Mouse (Mus musculus): ENCODE results near the gene Lzts2. TPM values are rescaled to one million over a fixed set of nuclear protein-coding genes. Genes with fewer than 3 reads are reported as not detected.

Lzts2 gene
- polyA plus RNA-seq, 1 experiment from 2014 or later, result 68.9 TPM

DNA sequence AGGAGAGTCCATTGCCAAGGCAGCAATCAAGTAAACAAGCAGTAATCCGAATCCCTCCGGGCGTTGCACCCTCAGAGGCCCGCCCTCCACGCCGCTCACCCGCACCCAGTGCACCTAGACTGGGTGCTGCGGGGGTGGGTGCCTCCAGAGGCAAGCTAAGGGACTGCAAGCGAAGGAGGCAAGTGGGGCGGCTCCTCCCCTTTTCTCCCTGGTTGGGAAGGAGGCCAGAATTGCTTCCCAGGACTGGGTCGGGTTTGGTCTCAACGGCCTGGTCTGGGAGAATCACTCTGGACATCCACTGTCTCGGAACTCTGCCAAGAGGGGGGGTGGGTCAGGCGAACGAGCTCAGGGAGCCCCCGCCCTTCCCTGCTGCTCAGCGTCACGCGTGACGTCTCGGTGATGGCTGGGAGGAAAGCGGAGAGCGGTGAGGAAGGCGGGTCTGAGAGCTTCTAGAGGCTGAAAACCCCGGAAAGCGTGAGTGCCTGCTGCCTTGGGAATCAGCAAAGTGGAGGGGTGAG, 33.3 kb downstream of the Lzts2 start, which contains the start of gene Sfxn3:
Gene Sfxn3 (plus strand): TSS at position 87 of the 518 bp plus-strand sequence.
- Histone ChIP-seq H3K9me3 (no peaks in the 10 kb centered on the region), H3K4me2 (replicated peaks) (peak within 1 kb of the TSS; percentile 77), H3K4me3 (peak within 1 kb of the TSS; percentile 57), H3K9ac (peak within 1 kb of the TSS; percentile 72), H3K4me1 (peaks cover 28% of the 10 kb centered on the region), H3K36me3 (peaks cover 23% of the 10 kb centered on the region), H3K27me3 (peaks cover 36% of the 10 kb centered on the region), H3K27ac (peak within 1 kb of the TSS; percentile 84)
- ATAC-seq (ENCODE audit: low FRiP score, low read depth), result peak; percentile 86
- WGBS, result under 1% methylated on average over 26 of the region's 26 CpGs

DNA sequence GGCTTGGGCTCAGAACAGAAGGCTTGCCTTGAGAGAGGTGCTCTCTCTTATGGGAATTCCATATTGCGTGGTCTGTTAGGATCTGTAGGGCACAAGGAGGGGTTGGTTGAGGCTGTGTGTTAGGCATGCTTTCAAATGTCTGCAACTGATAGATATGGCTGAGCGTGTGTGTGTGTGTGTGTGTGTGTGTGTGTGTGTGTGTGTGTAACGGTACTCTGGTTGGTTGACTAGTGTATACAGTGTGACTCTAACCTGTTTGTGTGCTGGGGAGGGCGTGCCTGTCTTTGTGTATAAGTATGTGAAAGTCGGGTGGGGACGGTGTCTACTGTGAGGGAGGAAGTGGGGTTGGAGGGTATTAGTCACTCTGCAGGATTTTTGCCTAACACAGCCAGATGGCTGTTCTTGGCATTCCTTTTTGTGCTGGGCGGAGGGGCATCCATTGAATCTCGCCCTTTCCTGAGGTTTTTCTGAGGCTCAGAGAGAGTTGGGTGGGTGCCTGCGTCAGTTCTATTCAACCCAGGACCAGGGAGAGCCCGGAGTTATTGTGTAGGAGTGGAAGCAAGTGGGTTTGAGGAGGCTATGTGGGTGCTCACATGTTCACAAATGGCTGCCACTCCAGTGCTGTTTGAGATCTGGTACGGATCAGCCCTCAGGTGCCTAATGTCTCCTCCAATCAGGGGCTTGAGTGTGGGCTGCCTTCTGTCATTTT, 33.9 kb downstream of the Lzts2 start:
- peak; percentile 62 for ATAC-seq (ENCODE audit: low FRiP score, low read depth)
- H3K36me3 ChIP-seq, result peaks cover 30% of the 10 kb centered on the region
- 42% methylated on average over 11 of the region's 11 CpGs for WGBS
- peak overlapping the region; percentile 84 for H3K27ac ChIP-seq
- peak overlapping the region; percentile 72 for H3K9ac ChIP-seq
- H3K4me1 ChIP-seq, result peaks cover 28% of the 10 kb centered on the region
- H3K9me3 ChIP-seq, result no peaks in the 10 kb centered on the region
- H3K27me3 ChIP-seq, result peaks cover 36% of the 10 kb centered on the region
- peak overlapping the region; percentile 57 for H3K4me3 ChIP-seq
- H3K4me2 ChIP-seq (replicated peaks), result peak overlapping the region; percentile 77

DNA sequence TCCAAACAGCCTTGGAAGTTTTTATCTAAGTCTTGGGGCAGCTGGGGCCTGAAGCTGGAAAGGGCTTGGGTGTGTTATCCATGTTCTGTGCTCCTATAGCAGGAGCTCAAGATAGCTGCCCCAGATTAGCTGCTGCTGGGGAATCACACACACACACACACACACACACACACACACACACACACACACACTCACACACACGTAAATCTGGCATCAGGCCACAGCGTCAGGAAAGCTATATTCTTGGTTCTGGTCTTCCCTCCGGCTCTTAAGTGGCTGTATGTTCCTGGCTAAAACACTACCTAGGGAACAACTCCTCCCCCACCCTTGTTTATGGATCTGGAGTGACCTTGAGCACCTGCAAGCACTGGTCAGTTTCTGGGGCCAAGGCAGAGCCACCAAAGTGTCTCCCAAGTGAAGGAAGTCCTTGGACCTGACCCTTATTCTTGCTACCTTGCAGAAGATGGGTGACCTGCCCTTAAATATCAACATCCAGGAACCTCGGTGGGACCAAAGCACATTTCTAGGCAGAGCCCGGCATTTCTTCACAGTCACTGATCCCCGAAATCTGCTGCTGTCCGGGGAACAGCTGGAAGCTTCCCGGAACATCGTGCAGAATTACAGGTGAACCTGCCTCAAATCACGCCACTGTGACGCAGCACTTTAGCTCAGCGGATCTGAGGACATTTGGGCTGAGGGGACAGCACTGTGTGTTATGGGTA, 34.6 kb downstream of the Lzts2 start:
- Histone ChIP-seq H3K27ac (peak overlapping the region; percentile 84; the same call in 1 of the 2 replicates), H3K4me1 (peaks cover 28% of the 10 kb centered on the region), H3K36me3 (peaks cover 35% of the 10 kb centered on the region), H3K9ac (peak overlapping the region; percentile 72; the same call in 1 of the 2 replicates), H3K27me3 (peaks cover 29% of the 10 kb centered on the region), H3K9me3 (no peaks in the 10 kb centered on the region), H3K4me2 (replicated peaks) (peak overlapping the region; percentile 77), H3K4me3 (peak overlapping the region; percentile 57)
- 74% methylated on average over 12 of the region's 12 CpGs for WGBS
- no peak for ATAC-seq (ENCODE audit: low FRiP score, low read depth)

DNA sequence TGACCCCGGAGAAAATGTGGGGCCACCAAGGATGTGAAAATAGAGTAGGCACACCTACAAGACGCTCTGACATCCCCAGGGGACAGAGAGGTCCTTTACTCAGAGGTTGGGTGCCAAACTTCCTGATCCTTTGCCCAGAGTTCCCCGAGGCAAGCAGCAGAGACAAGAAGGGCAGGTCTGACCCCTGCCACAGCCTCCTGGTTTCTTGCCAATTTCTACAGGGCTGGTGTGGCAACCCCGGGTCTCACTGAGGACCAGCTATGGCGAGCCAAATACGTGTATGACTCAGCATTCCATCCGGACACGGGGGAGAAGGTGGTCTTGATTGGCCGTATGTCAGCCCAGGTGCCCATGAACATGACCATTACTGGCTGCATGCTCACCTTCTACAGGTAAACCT, 35.3 kb downstream of the Lzts2 start:
- ATAC-seq (ENCODE audit: low FRiP score, low read depth), result no peak
- Histone ChIP-seq H3K4me3 (no peak overlapping the region), H3K9me3 (no peaks in the 10 kb centered on the region), H3K4me2 (replicated peaks) (0 out of 2 replicates have a peak overlapping the region, but pooled peaks have one; percentile 77), H3K4me1 (peaks cover 28% of the 10 kb centered on the region), H3K27me3 (peaks cover 22% of the 10 kb centered on the region), H3K27ac (no peak overlapping the region), H3K36me3 (peaks cover 42% of the 10 kb centered on the region), H3K9ac (no peak overlapping the region)
- 74% methylated on average over 9 of the region's 9 CpGs for WGBS

DNA sequence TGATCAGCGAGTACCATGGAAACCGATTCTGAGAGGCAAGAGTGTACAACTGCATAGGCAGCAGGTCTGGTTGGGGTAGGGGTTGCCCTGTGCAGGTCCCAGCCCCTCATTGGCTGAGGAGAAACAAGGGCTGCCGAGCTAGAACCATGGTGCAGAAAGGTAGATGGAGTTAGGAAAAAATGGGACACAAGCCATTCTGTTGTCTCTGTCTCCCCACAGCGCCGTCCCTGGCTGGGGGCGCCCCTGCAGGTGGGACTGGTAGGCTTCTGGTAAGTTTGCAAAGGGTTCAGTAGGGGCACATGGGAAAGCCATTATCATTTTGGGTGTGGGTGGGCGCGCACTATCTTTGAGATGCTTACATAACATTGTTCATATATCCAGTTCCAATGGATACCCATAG, 39.2 kb downstream of the Lzts2 start:
- peaks cover 52% of the 10 kb centered on the region for H3K36me3 ChIP-seq
- no peak overlapping the region for H3K9ac ChIP-seq
- WGBS, result 91% methylated on average over 8 of the region's 8 CpGs
- no peaks in the 10 kb centered on the region for H3K9me3 ChIP-seq
- no peak overlapping the region for H3K27ac ChIP-seq
- H3K4me3 ChIP-seq, result no peak overlapping the region
- peaks cover 31% of the 10 kb centered on the region for H3K4me1 ChIP-seq
- no peaks in the 10 kb centered on the region for H3K27me3 ChIP-seq
- ATAC-seq (ENCODE audit: low FRiP score, low read depth), result no peak
- no peak overlapping the region for H3K4me2 ChIP-seq (replicated peaks)

GRCm38 (mm10) chr19:45054892-45055690, 40.9 kb downstream of the Lzts2 start:
- peaks cover 27% of the 10 kb centered on the region for H3K4me1 ChIP-seq
- 84% methylated on average over 6 of the region's 6 CpGs for WGBS
- H3K9ac ChIP-seq, result peak overlapping the region; percentile 35; the same call in 1 of the 2 replicates
- no peak overlapping the region for H3K27ac ChIP-seq
- H3K4me3 ChIP-seq, result no peak overlapping the region
- no peaks in the 10 kb centered on the region for H3K27me3 ChIP-seq
- no peak overlapping the region for H3K4me2 ChIP-seq (replicated peaks)
- peaks cover 50% of the 10 kb centered on the region for H3K36me3 ChIP-seq
- no peak for ATAC-seq (ENCODE audit: low FRiP score, low read depth)
- H3K9me3 ChIP-seq, result no peaks in the 10 kb centered on the region

GRCm38 (mm10) chr19:45056364-45056763, 42.1 kb downstream of the Lzts2 start:
- 0 out of 2 replicates have a peak overlapping the region, but pooled peaks have one; percentile 43 for H3K9ac ChIP-seq
- 49% methylated on average over 4 of the region's 4 CpGs for WGBS
- H3K4me3 ChIP-seq, result no peak overlapping the region
- peak overlapping the region; percentile 98; the same call in 1 of the 2 replicates for H3K27ac ChIP-seq
- peak overlapping the region; percentile 83 for H3K4me2 ChIP-seq (replicated peaks)
- H3K4me1 ChIP-seq, result peaks cover 27% of the 10 kb centered on the region
- H3K27me3 ChIP-seq, result no peaks in the 10 kb centered on the region
- H3K9me3 ChIP-seq, result no peaks in the 10 kb centered on the region
- peaks cover 39% of the 10 kb centered on the region for H3K36me3 ChIP-seq
- ATAC-seq (ENCODE audit: low FRiP score, low read depth), result no peak

- H3K9me3 ChIP-seq, result no peaks in the 10 kb centered on the region
- no peak for ATAC-seq (ENCODE audit: low FRiP score, low read depth)
- WGBS, result 74% methylated on average over 7 of the region's 7 CpGs
- H3K9ac ChIP-seq, result peak overlapping the region; percentile 67
- peak overlapping the region; percentile 64 for H3K4me3 ChIP-seq
- H3K4me2 ChIP-seq (replicated peaks), result peak overlapping the region; percentile 83
- H3K27me3 ChIP-seq, result no peaks in the 10 kb centered on the region
- H3K36me3 ChIP-seq, result peaks cover 32% of the 10 kb centered on the region
- H3K4me1 ChIP-seq, result peaks cover 27% of the 10 kb centered on the region
- peak overlapping the region; percentile 98 for H3K27ac ChIP-seq
These were observed 42.9 kb downstream of the Lzts2 start for GRCm38 (mm10) chr19:45056908-45057698.

- Histone ChIP-seq H3K9ac (peak overlapping the region; percentile 67), H3K9me3 (no peaks in the 10 kb centered on the region), H3K4me3 (peak overlapping the region; percentile 64), H3K27ac (peak overlapping the region; percentile 98), H3K4me1 (peaks cover 27% of the 10 kb centered on the region), H3K36me3 (peaks cover 26% of the 10 kb centered on the region), H3K4me2 (replicated peaks) (peak overlapping the region; percentile 83), H3K27me3 (no peaks in the 10 kb centered on the region)
- ATAC-seq (ENCODE audit: low FRiP score, low read depth), result no peak
- 37% methylated on average over 7 of the region's 7 CpGs for WGBS
These were observed 43.5 kb downstream of the Lzts2 start for GRCm38 (mm10) chr19:45057724-45058112.

DNA sequence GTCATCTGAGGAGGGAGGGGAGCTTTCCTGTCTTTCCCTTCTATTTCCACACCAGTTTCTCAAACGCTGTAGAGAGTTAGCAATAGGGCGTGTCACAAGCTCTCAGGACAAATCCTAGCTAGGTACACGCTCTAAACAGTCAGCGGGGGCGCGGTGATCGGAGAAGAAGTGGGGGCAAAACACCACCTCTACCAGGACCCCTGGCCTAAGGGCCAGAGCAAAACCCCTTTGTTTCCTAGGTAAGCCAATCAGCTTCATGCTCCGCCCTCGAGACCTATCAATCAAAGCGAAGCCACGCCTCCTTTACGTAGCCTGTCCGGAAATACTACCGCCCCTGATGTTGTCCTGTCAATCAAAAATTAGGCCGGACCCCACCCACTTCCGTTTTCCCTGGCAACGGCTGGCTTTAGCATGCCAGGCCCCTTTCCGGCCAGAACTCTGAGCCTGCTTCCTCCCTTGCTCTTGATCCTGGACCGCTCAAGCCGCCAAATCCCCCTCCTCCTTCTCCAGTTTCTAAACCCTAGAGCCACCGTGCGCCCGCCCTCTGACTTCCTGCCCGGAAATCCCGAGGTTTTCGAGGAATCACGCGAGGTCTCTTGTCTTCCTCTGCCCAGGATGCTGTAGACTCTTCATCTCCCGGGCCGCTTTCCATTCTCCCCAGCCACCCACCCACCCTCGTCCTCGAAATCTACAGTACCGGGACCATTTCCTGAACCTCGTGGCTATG, 44.1 kb downstream of the Lzts2 start:
- Histone ChIP-seq H3K9ac (peak overlapping the region; percentile 89), H3K36me3 (peaks cover 20% of the 10 kb centered on the region), H3K9me3 (no peaks in the 10 kb centered on the region), H3K4me2 (replicated peaks) (peak overlapping the region; percentile 83), H3K27me3 (peaks cover 1% of the 10 kb centered on the region; the same call in 1 of the 2 replicates), H3K4me1 (peaks cover 27% of the 10 kb centered on the region), H3K4me3 (peak overlapping the region; percentile 64), H3K27ac (peak overlapping the region; percentile 98)
- WGBS, result under 1% methylated on average over 34 of the region's 34 CpGs
- ATAC-seq (ENCODE audit: low FRiP score, low read depth), result peak; percentile 93
